Comparison of ENCODE assay signal across 8 mouse cellular contexts in the genomic region with DNA sequence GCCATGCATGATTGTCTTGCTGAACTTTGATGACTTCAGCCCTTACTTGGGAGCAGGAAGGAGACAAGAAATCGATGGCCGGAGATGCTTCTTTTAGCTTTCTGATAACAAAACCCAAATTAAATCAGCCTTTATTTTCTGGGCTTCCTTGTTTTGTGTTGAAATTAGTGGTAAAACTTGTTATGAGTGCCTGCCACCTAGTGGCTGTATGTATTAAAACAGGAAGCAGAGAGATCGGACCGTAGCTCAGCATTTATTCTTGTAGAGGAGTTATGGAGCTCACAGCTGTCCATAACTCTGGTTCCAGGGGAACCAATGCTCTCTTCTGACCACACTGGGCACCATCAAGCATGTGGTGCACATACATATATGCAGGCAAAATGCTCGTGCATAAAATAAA. TPM values are rescaled to one million over a fixed set of nuclear protein-coding genes. Genes with fewer than 3 reads are reported as not detected.
DNase-seq lines count a peak whose midpoint lies in the region; ATAC-seq and TF ChIP-seq lines count a peak whose summit lies in the region.

No protein-coding gene starts in this region.

- 7% methylated on average over 5 of the region's 5 CpGs for WGBS in heart, postnatal 0 days
- 16% methylated on average over 5 of the region's 5 CpGs for WGBS in limb, embryonic 14.5 days

- TF ChIP-seq CTCF in MEL (IDR thresholded peaks at IDR 0.05 in 2 of 3, conservative IDR thresholded peaks at IDR 0.05 in 1 of 3; ENCODE audit: control insufficient read depth in 1 of 3, insufficient read depth in 1 of 3, low read depth in 2 of 3, low read length in 3 of 3, poor library complexity in 1 of 3, severe bottlenecking in 1 of 3), result peak; percentile 51 to 99 (median 93)
- peak; percentile 75 for TF ChIP-seq CTCF in heart, postnatal 0 days (IDR thresholded peaks at IDR 0.05; ENCODE audit: low read depth)

- H3K4me2 ChIP-seq in heart, postnatal 0 days (ENCODE audit: low read depth, low read length), result no peak overlapping the region
- H3K4me2 ChIP-seq in limb, embryonic 14.5 days (replicated peaks; ENCODE audit: low read depth, low read length, severe bottlenecking), result no peak overlapping the region

- H3K27ac ChIP-seq in MEL (ENCODE audit: control insufficient read depth, low read depth, low read length), result no peak overlapping the region
- no peak overlapping the region for H3K27ac ChIP-seq in heart, postnatal 0 days (ENCODE audit: low read depth)
- no peak overlapping the region for H3K27ac ChIP-seq in limb, embryonic 14.5 days (replicated peaks; ENCODE audit: low read depth, low read length)

- DNase-seq in left cerebral cortex, adult 11 months (ENCODE audit: low spot score), result peak; percentile 77
- no peak for DNase-seq in left cerebral cortex, postnatal 4 days
- DNase-seq in MEL (ENCODE audit: low read depth, low spot score), result peak; percentile 93
- DNase-seq in c-Kit-positive CD71-negative TER-119-negative erythroid progenitor cells, embryonic 14.5 days (ENCODE audit: low read depth), result peak; percentile 56
- peak; percentile 77 for DNase-seq in heart, postnatal 0 days (ENCODE audit: low spot score)
- peak; percentile 79 for DNase-seq in limb, embryonic 14.5 days (ENCODE audit: low spot score)
- DNase-seq in right cerebral cortex, postnatal 25 days, result peak; percentile 41
- DNase-seq in ovary, postnatal 10 days (ENCODE audit: low spot score), result no peak

- no peak overlapping the region for H3K9ac ChIP-seq in MEL (ENCODE audit: control insufficient read depth, low read depth, low read length, poor library complexity, severe bottlenecking)
- H3K9ac ChIP-seq in heart, postnatal 0 days (replicated peaks; ENCODE audit: low read depth, low read length), result no peak overlapping the region
- H3K9ac ChIP-seq in limb, embryonic 14.5 days (ENCODE audit: low read depth, low read length, severe bottlenecking), result no peak overlapping the region

- no peak; a peak in 2 of 4 replicates for TF ChIP-seq EP300 in MEL (IDR thresholded peaks at IDR 0.05; ENCODE audit: low read depth in 1 of 2, low read length in 2 of 2)
- no peak for TF ChIP-seq EP300 in heart, postnatal 0 days (IDR thresholded peaks at IDR 0.05; ENCODE audit: low read depth)

- H3K9me3 ChIP-seq in MEL (replicated peaks; ENCODE audit: insufficient read depth, low read length), result no peaks in the 10 kb centered on the region
- no peaks in the 10 kb centered on the region for H3K9me3 ChIP-seq in heart, postnatal 0 days (replicated peaks; ENCODE audit: control insufficient read depth, low read length)
- H3K9me3 ChIP-seq in limb, embryonic 14.5 days (ENCODE audit: control insufficient read depth, low read length), result no peaks in the 10 kb centered on the region

- peaks cover 17 to 19% of the 10 kb centered on the region in 2 experiments for H3K36me3 ChIP-seq in MEL (ENCODE audit: control insufficient read depth in 1 of 2, insufficient read depth in 2 of 2, low read length in 2 of 2)
- peaks cover 60% of the 10 kb centered on the region for H3K36me3 ChIP-seq in heart, postnatal 0 days (replicated peaks; ENCODE audit: control insufficient read depth, insufficient read depth, low read length)
- H3K36me3 ChIP-seq in limb, embryonic 14.5 days (ENCODE audit: control insufficient read depth, insufficient read depth, low read length), result peaks cover 74% of the 10 kb centered on the region

- ATAC-seq in heart, postnatal 0 days (ENCODE audit: insufficient read depth, low read depth), result no peak; the same call in 1 of the 2 replicates
- ATAC-seq in limb, embryonic 14.5 days (ENCODE audit: low FRiP score, low read depth), result no peak

- peaks cover 9% of the 10 kb centered on the region in 2 experiments; a peak in 3 of 4 replicates for H3K4me1 ChIP-seq in MEL (ENCODE audit: control insufficient read depth in 1 of 2, insufficient read depth in 2 of 2, low read length in 2 of 2)
- no peaks in the 10 kb centered on the region for H3K4me1 ChIP-seq in heart, postnatal 0 days (ENCODE audit: control insufficient read depth, insufficient read depth)
- H3K4me1 ChIP-seq in limb, embryonic 14.5 days (ENCODE audit: control insufficient read depth, insufficient read depth, low read length), result no peaks in the 10 kb centered on the region

- H3K79me2 ChIP-seq in MEL (ENCODE audit: control insufficient read depth, insufficient read depth, low read length, poor library complexity), result no peaks in the 10 kb centered on the region

- intact Hi-C loops in left cerebral cortex, postnatal 4 days (cut with DNase I), result loop anchor here (5.0 to 10.0 kb wide), 2 partner anchors 81 to 183 kb away; no protein-coding TSS in a partner anchor

- TF ChIP-seq POLR2A in MEL (IDR thresholded peaks at IDR 0.05; ENCODE audit: control insufficient read depth in 1 of 2, insufficient read depth in 1 of 2, low read depth in 1 of 2, low read length in 2 of 2, poor library complexity in 1 of 2), result 0 out of 4 replicates have a peak, but pooled peaks of 1 of the 2 experiments have one; percentile 27
- TF ChIP-seq POLR2A in limb, embryonic 14.5 days (IDR thresholded peaks at IDR 0.05; ENCODE audit: borderline replicate concordance, extremely low read depth, insufficient read depth, insufficient read length), result no peak

- H3K27me3 ChIP-seq in MEL (ENCODE audit: control insufficient read depth in 1 of 2, insufficient read depth in 2 of 2, low read length in 2 of 2), result no peaks in the 10 kb centered on the region
- H3K27me3 ChIP-seq in heart, postnatal 0 days (ENCODE audit: control insufficient read depth, insufficient read depth, low read length), result no peaks in the 10 kb centered on the region
- H3K27me3 ChIP-seq in limb, embryonic 14.5 days (ENCODE audit: control insufficient read depth, insufficient read depth, low read length), result no peaks in the 10 kb centered on the region

- no peak overlapping the region for H3K4me3 ChIP-seq in MEL (ENCODE audit: control insufficient read depth in 1 of 2, insufficient read depth in 1 of 2, low read depth in 2 of 2, low read length in 2 of 2)
- H3K4me3 ChIP-seq in heart, postnatal 0 days (ENCODE audit: low read depth, low read length), result no peak overlapping the region
- H3K4me3 ChIP-seq in limb, embryonic 14.5 days (replicated peaks; ENCODE audit: low read length), result no peak overlapping the region

- TF ChIP-seq RAD21 in MEL (IDR thresholded peaks at IDR 0.05; ENCODE audit: low read depth, low read length), result peak; percentile 99

TF ChIP-seq in MEL, 35 proteins besides CTCF, POLR2A, EP300 and RAD21 (continues in another document):
- TF ChIP-seq ZC3H11A (IDR thresholded peaks at IDR 0.05; ENCODE audit: low read depth, low read length) (peak; percentile 99), NELFE (IDR thresholded peaks at IDR 0.05; ENCODE audit: low read depth, low read length) (no peak), ZMIZ1 (IDR thresholded peaks at IDR 0.05; ENCODE audit: low read depth, low read length) (no peak), CHD1 (IDR thresholded peaks at IDR 0.05; ENCODE audit: low read depth, low read length) (no peak), USF2 (IDR thresholded peaks at IDR 0.05; ENCODE audit: borderline replicate concordance in 1 of 2, insufficient read depth in 1 of 2, low read depth in 1 of 2, low read length in 2 of 2) (no peak), E2F4 (IDR thresholded peaks at IDR 0.05; ENCODE audit: borderline replicate concordance, low read depth, low read length) (no peak), MEF2A (IDR thresholded peaks at IDR 0.05; ENCODE audit: extremely low read depth, insufficient replicate concordance, low read depth, low read length, poor library complexity, severe bottlenecking) (no peak), UBTF (IDR thresholded peaks at IDR 0.05; ENCODE audit: borderline replicate concordance, insufficient read depth, low read depth, low read length) (no peak)

RNA-seq across cellular contexts. Expression of gene Mtmr11, which starts 13.9 kb away (rescaled TPM):
- 1 to 10 TPM; 6.4 to 7.0 TPM for total RNA-seq in left cerebral cortex, postnatal 4 days (2021)
- total RNA-seq in MEL (2012; rRNA removed), result 0.62 and 0.77 TPM in 2 replicates
- polyA plus RNA-seq in MEL (2012; ENCODE audit: insufficient read depth in 1 of 2, insufficient read length in 2 of 2, low read depth in 1 of 2, low replicate concordance in 2 of 2, missing spikeins in 1 of 2), result 1 to 10 TPM in 1 of 2 experiments, not detected in 1; 1.4 TPM
- total RNA-seq in heart, postnatal 0 days (2014; rRNA removed; ENCODE audit: low replicate concordance), result 4.4 and 18.9 TPM in 2 replicates
- polyA plus RNA-seq in heart, postnatal 0 days (2015; fragmentation: Nextera tagmentation; extraction: Ambion mirVana), result 6.8 and 6.9 TPM in 2 replicates
- polyA plus RNA-seq in limb, embryonic 14.5 days (2012; rRNA removed), result 42.9 and 44.9 TPM in 2 replicates
- 27.5 and 34.1 TPM in 2 replicates for polyA plus RNA-seq in limb, embryonic 14.5 days (2014; fragmentation: Nextera tagmentation; extraction: Ambion mirVana)

RNA-seq across cellular contexts. Expression of gene Sf3b4, which starts 24.2 kb away (rescaled TPM):
- 10 to 100 TPM; 62.0 to 63.6 TPM for total RNA-seq in left cerebral cortex, postnatal 4 days (2021)
- total RNA-seq in MEL (2012; rRNA removed), result 135 and 157 TPM in 2 replicates
- 100 to 1,000 TPM; 102 to 423 TPM for polyA plus RNA-seq in MEL (2012; ENCODE audit: insufficient read depth in 1 of 2, insufficient read length in 2 of 2, low read depth in 1 of 2, low replicate concordance in 2 of 2, missing spikeins in 1 of 2)
- total RNA-seq in heart, postnatal 0 days (2014; rRNA removed; ENCODE audit: low replicate concordance), result 34.5 and 41.7 TPM in 2 replicates
- polyA plus RNA-seq in heart, postnatal 0 days (2015; fragmentation: Nextera tagmentation; extraction: Ambion mirVana), result 48.3 and 48.6 TPM in 2 replicates
- polyA plus RNA-seq in limb, embryonic 14.5 days (2012; rRNA removed), result 126 and 185 TPM in 2 replicates
- 173 and 179 TPM in 2 replicates for polyA plus RNA-seq in limb, embryonic 14.5 days (2014; fragmentation: Nextera tagmentation; extraction: Ambion mirVana)

RNA-seq across cellular contexts. Expression of gene Sv2a, which starts 33.0 kb away (rescaled TPM):
- total RNA-seq in left cerebral cortex, postnatal 4 days (2021), result 100 to 1,000 TPM; 241 to 264 TPM
- 0.77 and 2.1 TPM in 2 replicates for total RNA-seq in MEL (2012; rRNA removed)
- 1 to 10 TPM in 1 of 2 experiments, not detected in 1; 3.3 TPM for polyA plus RNA-seq in MEL (2012; ENCODE audit: insufficient read depth in 1 of 2, insufficient read length in 2 of 2, low read depth in 1 of 2, low replicate concordance in 2 of 2, missing spikeins in 1 of 2)
- 9.8 and 15.4 TPM in 2 replicates for total RNA-seq in heart, postnatal 0 days (2014; rRNA removed; ENCODE audit: low replicate concordance)
- 10.8 and 11.2 TPM in 2 replicates for polyA plus RNA-seq in heart, postnatal 0 days (2015; fragmentation: Nextera tagmentation; extraction: Ambion mirVana)
- polyA plus RNA-seq in limb, embryonic 14.5 days (2012; rRNA removed), result 13.2 and 13.8 TPM in 2 replicates
- polyA plus RNA-seq in limb, embryonic 14.5 days (2014; fragmentation: Nextera tagmentation; extraction: Ambion mirVana), result 3.6 and 3.8 TPM in 2 replicates

RNA-seq across cellular contexts. Expression of gene Otud7b, which starts 43.6 kb away (rescaled TPM):
- 10 to 100 TPM; 17.6 to 17.9 TPM for total RNA-seq in left cerebral cortex, postnatal 4 days (2021)
- 25.8 and 27.5 TPM in 2 replicates for total RNA-seq in MEL (2012; rRNA removed)
- polyA plus RNA-seq in MEL (2012; ENCODE audit: insufficient read depth in 1 of 2, insufficient read length in 2 of 2, low read depth in 1 of 2, low replicate concordance in 2 of 2, missing spikeins in 1 of 2), result 10 to 100 TPM; 17.9 to 24.4 TPM
- 17.6 and 21.9 TPM in 2 replicates for total RNA-seq in heart, postnatal 0 days (2014; rRNA removed; ENCODE audit: low replicate concordance)
- 16.8 and 21.7 TPM in 2 replicates for polyA plus RNA-seq in heart, postnatal 0 days (2015; fragmentation: Nextera tagmentation; extraction: Ambion mirVana)
- 14.0 and 14.3 TPM in 2 replicates for polyA plus RNA-seq in limb, embryonic 14.5 days (2012; rRNA removed)
- polyA plus RNA-seq in limb, embryonic 14.5 days (2014; fragmentation: Nextera tagmentation; extraction: Ambion mirVana), result 20.9 and 24.7 TPM in 2 replicates

Comparison
In these comparisons a context has a peak if more than half of its experiments do, and no peak if none do; other contexts are left out.
1. DNase-seq: peak in left cerebral cortex, adult 11 months (single experiment), MEL (single experiment), c-Kit-positive CD71-negative TER-119-negative erythroid progenitor cells, embryonic 14.5 days (single experiment), heart, postnatal 0 days (single experiment), limb, embryonic 14.5 days (single experiment) and right cerebral cortex, postnatal 25 days (single experiment); none in left cerebral cortex, postnatal 4 days (single experiment) and ovary, postnatal 10 days (single experiment).
2. RNA of gene Sv2a, which starts 33.0 kb away (total RNA-seq): 241 to 264 TPM in left cerebral cortex, postnatal 4 days; 9.8 to 15.4 TPM in heart, postnatal 0 days and 0.77 to 2.1 TPM in MEL; every median in the first group is over 10 times any median in the second.